ENCODE assay signal across 20 mouse cellular contexts in genomic region chr4:44322124-44322523, GRCm38 (mm10). TPM values are rescaled to one million over a fixed set of nuclear protein-coding genes. Genes with fewer than 3 reads are reported as not detected.
DNase-seq lines count a peak whose midpoint lies in the region.
"Had no signal": no experiment of that assay in that cellular context is flagged by ENCODE, and none has a peak within 500 bp of the region (broad histone marks: within the 10 kb centered on the region; RNA-seq: fewer than 3 reads in every experiment).

No protein-coding gene starts in this region.

- DNase-seq in frontal cortex, adult 2 months (ENCODE audit: extremely low spot score in 1 of 2, low spot score in 1 of 2), result peak; percentile 14 to 64
- no peak for DNase-seq in frontal cortex, postnatal 14 days (ENCODE audit: low spot score in 2 of 2)
- DNase-seq in left cerebral cortex, postnatal 36 days (ENCODE audit: low spot score in 2 of 2), result peak; percentile 7 to 22
- DNase-seq in left cerebral cortex, adult 11 months (ENCODE audit: low spot score), result no peak
- DNase-seq in right cerebral cortex, adult 2 months (ENCODE audit: low spot score in 2 of 2), result peak; percentile 41 to 44
- DNase-seq in right cerebral cortex, postnatal 25 days, result no peak
- DNase-seq in brain, adult 2 months (ENCODE audit: low read depth, low spot score), result peak; percentile 67
- no peak for DNase-seq in kidney, adult 8-10 months
- DNase-seq: adrenal gland, adult 2 months; adrenal gland, postnatal 14 days; cerebellum, adult 11-12 months; cerebellum, adult 8-10 months; cerebellum, postnatal 10 days; cerebellum, postnatal 36 days; embryo, embryonic 11 days; gastrocnemius, postnatal 25 days; heart, adult 18-20 months; heart, postnatal 10 days; heart, postnatal 36 days had no signal

- intact Hi-C loops in left cerebral cortex, postnatal 36 days (cut with DNase I), result loop anchor here (10.0 kb wide), 1 partner anchor 433 kb away; the partner anchor contains the start of gene Zcchc7

RNA-seq across cellular contexts. Expression of gene Melk, which starts 21.4 kb away (rescaled TPM):
- 0.52 and 0.84 TPM in 2 replicates for polyA plus RNA-seq in frontal cortex, adult 2 months (2012; rRNA removed)
- under 1 TPM; 0.57 to 0.74 TPM for total RNA-seq in left cerebral cortex, postnatal 36 days (2021)
- total RNA-seq: gastrocnemius, adult 8-10 months had no signal

Comparison
In these comparisons a context has a peak if more than half of its experiments do, and no peak if none do; other contexts are left out.
1. DNase-seq: peak in frontal cortex, adult 2 months (2 of 2), left cerebral cortex, postnatal 36 days (2 of 2), right cerebral cortex, adult 2 months (2 of 2) and brain, adult 2 months (single experiment); none in frontal cortex, postnatal 14 days (0 of 2), left cerebral cortex, adult 11 months (single experiment), right cerebral cortex, postnatal 25 days (single experiment) and kidney, adult 8-10 months (0 of 2).